Mouse (Mus musculus) T-helper 1 cell (primary cell): ENCODE results near the gene Pdgfa.

Experiments used
- in situ Hi-C: fragments of 300-600 bp; cut with MboI, MseI; formaldehyde crosslinking; loops from one replicate; pipeline ENCODE4 v1.15.1; 2025; ENCODE audit warnings: high pct_unique_total_duplicates

The Pdgfa gene

DNA sequence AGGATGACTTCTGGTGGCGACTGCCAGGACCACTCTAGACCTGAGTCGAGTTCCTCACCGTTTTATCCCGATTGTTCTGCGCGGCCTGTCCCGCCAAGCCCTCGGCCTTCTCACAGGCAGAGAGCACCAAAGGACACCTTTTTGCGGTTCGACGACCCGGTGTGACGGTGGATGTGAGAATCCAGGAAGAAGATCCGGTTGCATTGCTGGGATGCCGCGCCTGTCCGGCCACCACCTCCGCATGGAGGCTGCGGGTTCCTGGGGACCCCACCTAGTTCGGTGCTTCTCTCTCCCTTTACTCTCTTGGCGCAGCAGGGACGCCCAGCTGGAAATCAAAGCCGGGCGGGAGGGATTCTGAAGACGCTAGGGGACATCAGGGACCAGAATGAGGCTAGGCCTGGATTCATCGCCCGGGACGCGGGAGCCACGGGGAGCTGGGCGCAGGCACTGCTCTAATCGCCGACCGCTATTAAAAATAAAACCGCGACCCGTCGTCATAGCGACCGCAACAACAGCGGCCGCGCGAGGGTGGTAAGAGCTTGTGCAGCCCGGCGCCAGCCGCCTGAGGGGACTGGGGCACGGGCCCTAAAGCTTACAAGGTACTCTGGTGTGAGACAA is at the start of gene Pdgfa:
Gene Pdgfa, minus strand, starts transcription at position 200 of the 618 bp plus-strand sequence.
- in situ Hi-C loops: no loop called here

DNA sequence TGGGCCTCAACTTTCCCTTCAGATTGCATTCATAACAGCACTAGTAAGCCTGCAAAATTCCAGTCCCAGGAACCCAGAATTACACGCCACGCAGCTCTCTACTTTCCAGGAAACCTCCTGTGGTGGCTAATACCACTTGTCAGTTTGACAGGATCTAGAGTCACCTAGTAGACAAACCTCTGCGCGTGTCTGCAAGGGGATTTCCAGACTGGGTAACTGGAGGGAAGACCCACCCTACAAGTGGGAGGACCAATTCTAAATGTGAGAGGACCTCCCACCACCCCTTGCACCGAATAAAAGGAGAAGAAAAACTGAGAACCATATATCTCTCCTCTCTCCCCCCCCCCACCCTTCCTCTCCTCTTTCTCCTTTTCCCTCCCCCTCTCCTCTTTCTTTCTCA is 49.5 kb upstream of the Pdgfa start:
- in situ Hi-C loops: no loop called here

DNA sequence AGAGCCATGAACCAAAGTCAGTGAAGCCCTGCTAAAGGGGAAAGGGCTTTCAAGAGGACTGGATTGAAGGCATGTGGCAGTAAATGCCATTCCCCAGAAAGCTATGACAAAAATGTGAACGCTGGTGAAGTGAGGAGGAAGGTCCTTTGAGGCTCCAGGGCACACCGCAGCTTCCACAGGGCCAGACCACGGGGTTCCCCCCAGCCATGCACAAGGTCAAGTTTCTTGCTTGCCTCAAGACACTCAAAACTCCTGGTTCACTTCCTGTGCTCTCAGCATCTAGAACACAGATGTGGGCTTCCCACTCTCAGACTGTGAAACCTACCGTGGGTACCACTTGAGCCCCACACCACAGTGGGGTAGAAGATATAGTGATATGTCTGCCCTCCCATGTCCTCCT is 46.4 kb upstream of the Pdgfa start:
- in situ Hi-C loops: no loop called here

DNA sequence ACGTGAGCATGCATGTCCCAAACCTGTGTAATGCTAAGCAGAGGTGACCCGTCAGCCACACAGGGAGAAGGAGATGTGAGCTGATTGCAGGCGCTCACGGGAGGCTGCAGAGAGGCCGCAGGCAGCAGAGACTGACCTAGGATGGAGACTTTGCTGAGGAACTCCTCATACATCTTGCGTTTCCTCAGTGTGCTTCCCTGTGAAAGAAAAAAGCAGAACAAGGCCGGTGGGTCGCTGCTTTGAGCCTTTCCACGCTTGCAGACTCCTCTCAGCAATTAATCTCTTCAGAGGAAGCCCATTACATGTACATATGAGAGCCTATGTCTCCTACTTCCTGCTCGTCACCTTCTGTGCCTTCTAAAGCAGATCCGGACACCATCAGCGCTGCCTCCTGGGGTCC is 45.1 kb upstream of the Pdgfa start:
- in situ Hi-C loops: no loop called here

DNA sequence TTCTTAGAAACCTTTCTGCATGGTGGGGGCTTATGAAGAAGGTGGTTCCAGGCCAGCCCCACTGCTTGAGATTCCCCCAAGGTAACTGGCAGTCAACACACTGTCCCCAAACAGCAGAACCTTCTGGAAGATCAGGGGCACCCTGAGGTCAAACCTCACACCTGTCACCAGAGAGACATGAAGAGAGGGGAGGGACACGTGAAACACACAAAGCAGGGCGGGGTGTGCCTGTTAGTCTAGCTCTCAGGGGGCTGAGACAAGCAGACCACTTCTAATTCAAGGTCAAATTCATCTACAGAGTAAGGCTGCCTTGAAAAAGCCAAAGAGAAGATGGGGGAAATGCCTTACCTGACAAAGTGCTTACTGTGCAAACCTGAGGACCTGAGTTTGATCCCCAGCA is 38.0 kb upstream of the Pdgfa start:
- in situ Hi-C loops: no loop called here

DNA sequence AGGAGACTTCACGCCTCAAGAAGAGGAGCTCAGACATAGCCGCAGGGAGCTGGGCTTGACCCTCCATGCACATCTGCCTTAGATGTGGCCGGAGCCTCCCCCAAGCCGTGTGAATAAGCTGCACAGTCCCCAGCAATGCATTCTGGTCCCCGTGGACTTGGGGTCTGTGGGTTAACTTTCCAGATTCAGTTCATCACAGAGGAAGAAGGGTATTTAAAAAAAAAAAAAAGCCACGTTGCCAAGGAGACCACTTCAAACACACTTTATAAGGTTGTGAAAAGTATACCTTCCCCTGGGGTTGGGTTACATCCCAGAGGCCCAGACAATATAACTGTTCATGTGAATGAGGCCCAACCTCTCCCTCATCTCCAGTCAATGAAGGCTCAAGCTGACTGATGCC is 37.6 kb upstream of the Pdgfa start:
- in situ Hi-C loops: no loop called here

DNA sequence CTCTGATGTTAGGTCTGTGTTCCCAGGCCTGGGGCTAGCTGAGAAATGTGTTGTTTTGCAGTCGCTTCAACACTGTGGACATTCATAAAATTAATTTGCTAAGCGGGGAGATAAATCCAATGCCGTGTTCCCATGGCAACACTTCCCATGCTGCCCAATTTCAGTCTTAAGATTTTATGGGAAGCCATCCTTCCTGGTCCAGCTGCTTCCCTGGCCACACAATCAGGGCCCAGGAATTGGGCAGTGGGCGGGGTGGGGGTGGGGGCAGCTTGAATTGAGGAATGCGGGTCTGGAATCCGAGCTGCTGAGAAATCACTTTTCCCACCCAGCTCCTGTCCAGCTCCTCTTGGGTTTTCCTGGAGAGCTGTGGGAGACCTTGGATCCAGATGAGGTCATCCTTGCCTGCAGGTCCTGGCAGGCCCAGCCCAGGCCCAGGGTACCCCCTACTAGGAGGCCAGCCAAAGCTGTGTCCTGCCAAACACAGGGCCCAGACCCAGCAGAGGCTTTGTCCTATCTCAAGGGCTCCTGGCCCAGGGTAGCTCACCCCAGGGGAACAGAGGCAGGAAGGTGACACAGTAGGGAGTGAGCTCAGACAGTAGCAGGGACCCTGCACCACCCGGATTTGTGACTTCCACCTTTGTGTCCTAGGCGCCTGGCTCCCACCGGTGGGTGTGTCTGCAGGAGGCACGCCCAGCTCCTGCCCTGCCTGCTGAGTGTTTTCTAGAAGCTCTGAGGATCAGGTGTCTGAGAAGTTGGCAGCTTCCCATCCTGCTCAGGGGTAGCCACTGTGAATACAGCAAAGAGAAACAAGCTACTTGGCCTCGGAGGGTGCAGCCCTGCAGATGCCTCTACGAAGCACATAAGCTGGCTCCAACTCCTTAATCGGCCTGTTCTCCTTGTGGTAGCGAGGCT is 36.5 kb upstream of the Pdgfa start:
- in situ Hi-C loops: no loop called here

DNA sequence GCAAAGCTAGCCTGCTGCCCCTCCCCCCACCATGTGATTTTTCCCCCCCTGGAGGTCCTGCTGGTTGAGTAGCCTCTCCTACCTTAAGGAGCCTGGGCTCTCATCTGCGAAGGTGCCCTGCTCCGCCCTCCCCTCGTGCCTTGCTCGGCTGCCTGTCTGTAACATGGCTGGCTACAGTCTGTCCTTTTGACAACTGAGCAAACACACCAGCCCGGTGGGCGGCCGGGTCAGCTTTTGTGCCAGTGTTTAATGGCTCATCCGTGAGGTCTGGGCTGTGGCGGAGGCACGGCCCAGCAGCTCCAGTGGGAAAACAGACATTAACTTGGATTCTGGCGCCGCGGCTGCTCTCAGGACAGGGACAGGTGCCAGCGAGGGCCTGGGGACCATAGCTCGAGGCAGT is 30.4 kb upstream of the Pdgfa start:
- in situ Hi-C loops: no loop called here

DNA sequence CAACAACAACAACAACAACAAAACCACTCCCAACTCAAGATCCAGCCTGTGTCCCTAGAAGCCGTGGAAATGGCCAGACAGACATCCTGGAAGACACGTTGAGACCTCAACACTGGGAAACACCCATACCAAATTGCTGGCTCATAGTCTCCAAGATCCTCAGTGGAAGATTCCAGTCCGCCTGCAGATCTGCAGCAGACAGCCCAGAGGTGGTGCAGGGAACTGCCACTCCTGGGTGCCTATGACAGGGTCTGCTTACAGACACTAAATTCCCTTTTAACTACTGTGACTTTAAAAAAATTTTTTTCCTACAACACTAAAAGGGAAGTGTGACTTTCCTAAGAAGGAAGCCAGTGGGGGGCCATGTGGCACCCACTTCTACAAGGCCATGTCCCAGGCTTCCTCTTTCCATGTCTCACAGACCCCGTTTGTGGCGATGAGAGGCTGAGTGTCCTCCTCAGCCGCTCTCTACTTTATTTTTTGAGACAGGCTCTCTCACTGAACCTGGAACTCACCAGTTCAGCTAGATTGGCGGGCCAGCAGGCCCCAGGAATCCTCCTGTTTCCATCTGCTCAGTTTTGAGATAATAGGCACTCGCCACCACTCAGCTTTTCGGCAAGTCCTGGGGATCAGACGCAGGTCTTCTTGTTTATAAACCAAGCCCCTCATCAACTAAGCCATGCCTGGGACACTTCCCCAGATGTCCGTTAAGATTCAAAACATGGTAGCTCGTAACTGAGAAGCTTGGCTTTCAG is 27.4 kb upstream of the Pdgfa start:
- in situ Hi-C loops: loop anchor here (5.0 kb wide), 1 partner anchor 588 kb away; no protein-coding TSS in a partner anchor

DNA sequence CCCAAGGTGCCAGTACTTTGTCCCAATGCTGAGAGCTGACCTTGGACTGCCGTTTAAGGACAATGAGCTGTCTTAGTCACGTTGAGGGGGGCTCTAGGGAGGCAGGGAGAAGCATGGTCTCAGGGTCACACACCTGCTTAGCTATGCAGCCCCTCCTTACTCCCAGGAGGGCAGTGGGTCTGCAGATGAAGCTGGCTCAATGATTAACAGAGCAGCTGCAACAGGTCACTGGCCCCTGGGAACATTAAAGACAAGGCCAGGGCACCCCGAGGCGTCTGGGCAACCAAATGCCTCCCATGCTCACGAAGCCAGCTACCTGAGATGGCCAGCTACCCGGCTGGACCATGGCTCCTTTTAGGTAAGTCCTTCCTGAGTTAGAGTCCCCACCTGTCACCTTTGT is 23.4 kb upstream of the Pdgfa start:
- in situ Hi-C loops: loop anchor here (5.0 kb wide), 1 partner anchor 592 kb away; no protein-coding TSS in a partner anchor

DNA sequence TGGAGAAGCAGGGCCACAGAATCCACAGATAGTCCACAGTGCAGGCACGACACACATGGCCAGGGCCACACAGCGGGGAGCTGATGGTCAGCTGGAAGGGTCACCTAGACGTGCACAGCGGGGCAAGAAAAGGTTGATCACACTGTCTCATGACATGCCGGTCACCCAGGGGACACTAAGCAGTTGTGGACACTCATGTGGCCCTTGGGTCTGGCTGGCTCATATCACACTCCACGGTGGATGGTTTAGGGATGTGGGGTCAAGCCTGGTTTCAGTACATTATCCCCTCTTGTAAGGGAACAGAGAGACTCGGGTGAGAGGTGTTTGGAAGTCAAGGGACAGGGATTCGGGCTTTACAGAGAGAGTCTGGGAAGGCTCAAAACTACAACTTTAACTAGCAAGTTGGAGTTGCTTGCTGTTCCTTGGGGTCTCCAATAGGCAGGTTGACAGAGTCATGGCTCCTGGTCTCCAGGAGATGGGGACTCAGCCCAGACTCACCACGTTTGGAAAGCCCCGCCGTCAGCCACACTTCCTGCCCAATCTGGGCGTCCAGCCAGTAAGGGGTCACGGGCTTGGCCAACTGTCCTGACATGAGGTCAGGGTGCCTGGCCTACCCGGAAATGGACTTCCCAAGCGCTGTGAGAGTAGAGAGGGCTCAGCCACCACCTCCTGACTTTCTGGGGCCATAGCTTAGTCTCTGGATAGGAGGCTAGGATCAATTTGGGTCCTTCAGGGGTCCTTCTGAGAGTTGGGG is 20.4 kb upstream of the Pdgfa start:
- in situ Hi-C loops: no loop called here

DNA sequence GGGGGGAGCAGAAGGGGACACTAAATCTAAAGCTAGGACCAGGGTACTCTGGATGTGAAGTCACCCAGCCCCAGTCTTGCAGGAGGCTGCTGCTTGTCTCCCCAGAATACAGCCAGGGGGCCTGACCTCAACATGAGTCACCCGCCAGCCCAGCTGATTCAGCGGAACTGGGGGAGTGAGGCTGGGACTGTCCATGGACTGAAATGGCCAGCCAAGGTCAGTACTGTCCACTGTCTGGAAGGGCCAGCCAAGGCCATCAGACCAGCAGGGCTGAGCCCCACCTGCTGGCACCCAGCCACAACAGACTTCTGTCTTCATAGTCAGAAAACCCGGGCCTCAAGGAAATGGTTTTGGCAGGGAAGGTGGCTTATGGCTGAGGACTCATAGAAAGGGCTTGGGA is 17.9 kb upstream of the Pdgfa start:
- in situ Hi-C loops: no loop called here

DNA sequence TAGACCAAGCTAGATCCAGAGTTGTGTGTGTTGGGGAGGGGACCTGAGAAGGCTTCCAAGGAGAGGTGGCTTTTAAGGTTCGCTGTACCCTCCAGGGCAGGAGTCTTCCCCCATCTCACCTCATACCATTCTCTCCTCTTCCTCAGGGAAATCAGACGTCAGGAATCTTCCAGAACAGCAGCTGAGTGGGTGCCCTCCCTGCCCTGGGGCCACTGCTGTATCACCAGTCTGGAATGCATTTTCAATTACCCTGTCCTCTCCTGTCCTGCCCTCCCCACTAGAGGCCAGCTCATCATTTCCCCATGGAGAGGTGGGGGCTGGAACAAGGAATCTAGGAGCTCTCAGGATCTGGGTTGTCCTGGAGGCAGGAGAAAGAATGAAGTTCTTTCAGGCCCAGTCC is 13.5 kb upstream of the Pdgfa start:
- in situ Hi-C loops: no loop called here

DNA sequence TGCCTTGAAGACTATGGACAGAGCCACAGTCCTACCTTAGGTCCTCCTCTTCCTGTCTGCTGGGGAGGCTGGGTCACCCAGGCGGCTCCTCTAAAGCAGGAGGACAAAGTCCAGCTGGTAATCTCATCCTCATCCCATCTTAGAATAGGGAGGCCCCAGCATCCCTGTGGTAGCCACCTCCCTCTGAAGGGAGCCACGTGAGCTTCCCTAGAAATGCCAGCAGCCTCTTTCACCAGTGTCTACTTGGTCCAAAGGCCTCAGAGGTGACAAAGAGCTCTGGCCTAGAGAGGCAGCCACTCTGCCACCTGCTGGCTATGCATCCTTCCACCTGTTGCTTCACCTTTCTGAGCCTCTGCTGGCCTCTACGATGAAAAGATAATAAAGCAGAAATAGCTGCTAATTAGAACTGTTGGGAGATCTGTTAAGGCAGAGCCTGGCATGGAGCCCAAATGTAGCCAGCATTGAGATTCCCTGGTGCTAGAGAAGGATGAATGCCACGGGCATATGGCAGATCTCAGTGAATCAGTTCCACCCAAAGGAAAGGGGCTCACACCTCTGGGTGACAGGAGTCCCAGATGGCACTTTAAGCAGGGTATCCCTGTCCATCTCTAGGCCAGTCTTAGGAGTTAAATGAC is 10.1 kb upstream of the Pdgfa start:
- in situ Hi-C loops: loop anchor here (5.0 kb wide), 1 partner anchor 150 kb away; no protein-coding TSS in a partner anchor

DNA sequence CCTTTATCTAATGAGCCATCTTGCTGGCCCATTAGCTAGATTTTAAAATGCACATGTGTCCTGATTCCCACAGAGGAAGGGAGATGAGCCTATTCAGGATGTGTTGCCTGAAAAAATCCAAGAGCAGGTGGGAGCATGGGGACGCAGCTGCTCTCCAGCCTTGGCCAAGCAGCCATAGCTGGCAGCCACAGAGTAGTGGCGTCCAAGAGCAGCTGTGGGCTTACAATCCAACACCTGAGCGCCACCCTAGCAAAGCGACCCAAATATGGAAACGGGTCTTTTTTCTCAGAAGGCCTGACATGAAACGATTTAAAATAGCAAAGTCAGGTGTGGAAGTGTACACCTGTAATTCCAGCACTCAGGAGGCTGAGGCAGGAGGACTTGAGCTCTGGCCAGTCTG is 7.4 kb upstream of the Pdgfa start:
- in situ Hi-C loops: no loop called here

DNA sequence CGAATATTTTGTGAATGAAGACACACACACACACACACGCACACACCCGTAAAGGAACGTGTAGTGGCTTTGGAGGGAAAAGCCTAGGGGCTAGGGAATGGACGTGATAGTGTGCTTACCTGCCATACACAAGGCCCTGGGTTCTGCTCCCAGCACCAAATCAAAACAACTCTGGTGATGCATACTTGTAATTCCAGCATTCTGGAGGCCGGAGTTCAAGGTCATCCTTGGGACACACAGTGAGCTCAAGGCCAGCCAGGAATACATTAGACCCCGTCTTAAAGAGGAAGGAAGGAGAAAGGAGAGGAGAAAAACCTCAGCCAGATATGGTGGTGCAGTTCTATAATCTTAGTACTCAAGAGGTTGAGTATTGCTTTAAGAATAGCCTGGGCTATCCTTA is 2.5 kb upstream of the Pdgfa start:
- in situ Hi-C loops: no loop called here

DNA sequence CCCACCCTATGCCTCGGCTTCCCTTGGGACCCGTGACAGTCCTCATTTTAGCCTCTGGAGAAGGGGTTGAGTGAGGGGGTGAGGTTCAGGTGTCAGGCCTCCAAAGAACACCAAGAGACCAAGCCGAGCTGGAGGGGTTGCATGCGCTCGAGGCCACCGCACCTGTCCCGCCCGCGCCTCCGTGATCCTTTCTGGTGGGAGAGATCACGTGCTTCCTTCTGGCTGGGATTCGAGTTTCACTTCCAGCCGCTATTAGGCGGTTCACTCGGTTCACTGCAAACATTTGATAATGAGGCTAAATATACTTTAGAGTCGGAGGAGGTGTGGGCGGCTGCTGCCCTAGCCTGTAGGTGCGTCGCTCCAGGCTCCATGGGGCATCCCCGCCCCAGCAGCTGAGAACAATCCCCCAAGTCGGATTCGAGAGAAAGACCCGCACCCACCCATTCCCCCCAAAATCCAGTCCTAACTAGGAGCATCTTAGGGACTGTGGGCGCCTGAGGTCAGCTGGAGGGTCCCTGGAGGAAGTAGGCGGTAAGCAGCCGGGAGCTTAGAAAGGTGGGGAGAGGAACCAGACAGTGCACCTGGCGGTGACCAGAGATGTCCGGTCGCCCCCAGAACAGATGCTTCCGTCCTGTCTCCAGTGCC is 888 bp upstream of the Pdgfa start:
- in situ Hi-C loops: no loop called here

DNA sequence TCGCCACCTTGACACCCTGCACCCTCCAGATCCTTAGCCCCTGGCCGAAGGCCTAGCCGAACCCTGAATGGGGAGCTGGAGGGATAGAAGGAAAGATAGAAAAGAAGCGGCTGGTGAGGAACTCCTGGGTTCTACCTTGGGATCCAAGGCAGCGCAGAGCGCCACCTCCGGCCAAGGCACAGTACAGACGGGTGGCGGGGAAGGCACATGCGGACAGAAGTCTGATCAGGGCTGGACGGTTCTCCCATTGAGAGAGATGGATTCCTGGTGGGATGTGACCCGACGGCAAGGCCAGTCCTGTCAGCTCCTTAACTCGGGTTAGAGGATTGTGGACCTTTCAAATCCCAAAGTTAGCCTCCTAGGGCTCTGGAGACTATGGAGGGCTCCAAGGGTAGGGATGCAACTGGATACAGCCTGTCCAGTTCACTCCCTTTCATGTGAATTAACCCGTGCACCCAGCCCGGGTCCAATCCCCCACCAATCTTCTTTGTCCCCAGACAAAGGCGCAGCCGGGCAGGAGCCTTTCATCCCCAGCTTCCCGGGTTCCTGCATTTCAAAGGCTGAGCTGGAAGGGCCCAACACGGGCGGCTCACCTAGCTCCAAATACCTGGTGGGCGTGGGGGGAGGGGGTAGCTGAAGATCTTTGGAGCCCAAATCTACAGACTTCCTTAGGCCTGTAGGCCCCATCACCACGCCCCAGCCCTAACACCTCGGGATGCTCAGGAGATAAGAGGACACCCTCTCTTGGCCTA is 672 bp downstream of the Pdgfa start:
- in situ Hi-C loops: no loop called here

DNA sequence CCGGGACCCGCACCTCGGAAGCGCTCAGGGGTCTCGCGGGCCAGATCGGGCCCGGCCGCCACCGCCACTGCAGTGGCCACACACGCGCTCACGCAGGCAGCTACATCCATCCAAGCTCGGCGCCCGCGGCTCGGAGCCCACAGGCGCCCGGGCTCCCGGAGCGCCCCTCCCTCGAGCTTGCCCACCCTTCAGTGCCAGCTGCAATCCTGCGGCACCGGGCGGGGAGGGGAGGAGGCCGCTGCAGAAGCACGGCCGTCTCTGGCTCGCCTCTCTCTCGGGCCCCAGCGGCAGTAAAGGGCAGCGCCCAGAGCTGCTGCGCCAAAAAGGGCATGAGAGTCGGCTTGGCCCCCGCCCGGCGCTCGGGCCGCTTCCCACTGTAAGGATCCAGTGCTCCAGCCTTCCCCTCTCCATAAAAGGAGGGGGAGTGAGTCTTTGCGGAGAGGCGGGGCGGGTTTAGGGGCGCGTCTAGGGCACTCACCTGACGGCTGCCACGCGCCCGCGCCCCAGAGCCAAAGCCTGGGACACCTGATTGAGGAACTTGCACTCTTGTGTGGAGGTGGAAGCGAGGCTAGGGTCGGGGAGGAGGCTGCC is 1.4 kb downstream of the Pdgfa start:
- in situ Hi-C loops: no loop called here
